Mouse (Mus musculus) myocyte (in vitro differentiated cells): ENCODE measurements at regions not wholly inside any gene's neighbourhood (a gene's known extent, or its start where the extent isn't known, plus 50 kb on each side); places are given as distances from the start of the nearest gene placed in this dataset.

Source experiments
- H3K27me3 ChIP-seq: one replicate; pipeline ENCODE4 v1.6.1; 2011; ENCODE audit not compliant: control insufficient read depth, insufficient read depth, insufficient read length
- H3K36me3 ChIP-seq: one replicate; pipeline ENCODE4 v1.6.1; 2011; ENCODE audit not compliant: control insufficient read depth, insufficient read depth
- H3K4me2 ChIP-seq: one replicate; pipeline ENCODE4 v1.6.1; 2011; ENCODE audit warnings: low read depth, control low read depth
- H3K4me3 ChIP-seq: one replicate; pipeline ENCODE4 v1.5.1; 2011; ENCODE audit warnings: mild to moderate bottlenecking, control low read depth, moderate library complexity
- H3K79me2 ChIP-seq: one replicate; pipeline ENCODE4 v1.6.1; 2011; ENCODE audit not compliant: control insufficient read depth, insufficient read depth
- H3ac ChIP-seq: one replicate; pipeline ENCODE4 v1.6.1; 2011; ENCODE audit not compliant: control insufficient read depth, insufficient read length
- CEBPB ChIP-seq: IDR thresholded peaks from 2 replicates; pipeline ENCODE4 v1.6.1; 2011; ENCODE audit warnings: mild to moderate bottlenecking, moderate library complexity; ENCODE audit not compliant: poor library complexity, insufficient read depth, severe bottlenecking
- E2F4 ChIP-seq: IDR thresholded peaks from one replicate; pipeline ENCODE4 v1.6.1; 2011; ENCODE audit warnings: mild to moderate bottlenecking, control low read depth, moderate library complexity; ENCODE audit not compliant: insufficient read depth
- MAX ChIP-seq: IDR thresholded peaks from one replicate; pipeline ENCODE4 v1.6.1; 2011; ENCODE audit warnings: low read depth, mild to moderate bottlenecking, control low read depth
- MYOD1 ChIP-seq, 3 experiments: IDR thresholded peaks; one replicate each; pipeline ENCODE4 v1.6.1; 2011; ENCODE audit warnings: control low read depth in 2 of 3, low read depth in 2 of 3, mild to moderate bottlenecking in 2 of 3, moderate library complexity in 1 of 3; ENCODE audit not compliant: insufficient read length in 2 of 3, control insufficient read depth in 1 of 3
- MYOG ChIP-seq, 3 experiments: IDR thresholded peaks; one replicate each; pipeline ENCODE4 v1.6.1; 2011; ENCODE audit warnings: control low read depth in 2 of 3, low read depth in 2 of 3, mild to moderate bottlenecking in 2 of 3; ENCODE audit not compliant: insufficient read length in 2 of 3, control insufficient read depth in 1 of 3, insufficient read depth in 1 of 3
- POLR2A ChIP-seq: IDR thresholded peaks from one replicate; pipeline ENCODE4 v1.6.1; 2011; ENCODE audit warnings: low read depth, mild to moderate bottlenecking, control low read depth, moderate library complexity; ENCODE audit not compliant: insufficient read length
- POLR2AphosphoS2 ChIP-seq: IDR thresholded peaks from one replicate; pipeline ENCODE4 v1.6.1; 2011; ENCODE audit warnings: low read depth, control low read depth; ENCODE audit not compliant: insufficient read length
- REST ChIP-seq: IDR thresholded peaks from one replicate; pipeline ENCODE4 v1.6.1; 2011; ENCODE audit warnings: mild to moderate bottlenecking, control low read depth, moderate library complexity; ENCODE audit not compliant: insufficient read depth, insufficient read length
- SRF ChIP-seq: IDR thresholded peaks from one replicate; pipeline ENCODE4 v1.6.1; 2011; ENCODE audit warnings: low read depth; ENCODE audit not compliant: control insufficient read depth, insufficient read length
- TCF12 ChIP-seq: IDR thresholded peaks from one replicate; pipeline ENCODE4 v1.6.1; 2011; ENCODE audit warnings: mild to moderate bottlenecking, control low read depth; ENCODE audit not compliant: poor library complexity, insufficient read depth, severe bottlenecking
- TCF3 ChIP-seq: IDR thresholded peaks from one replicate; pipeline ENCODE4 v1.6.1; 2011; ENCODE audit warnings: low read depth, control low read depth; ENCODE audit not compliant: insufficient read length
- USF1 ChIP-seq: IDR thresholded peaks from one replicate; pipeline ENCODE4 v1.6.1; 2011; ENCODE audit warnings: low read depth, mild to moderate bottlenecking, control low read depth, moderate library complexity

DNA sequence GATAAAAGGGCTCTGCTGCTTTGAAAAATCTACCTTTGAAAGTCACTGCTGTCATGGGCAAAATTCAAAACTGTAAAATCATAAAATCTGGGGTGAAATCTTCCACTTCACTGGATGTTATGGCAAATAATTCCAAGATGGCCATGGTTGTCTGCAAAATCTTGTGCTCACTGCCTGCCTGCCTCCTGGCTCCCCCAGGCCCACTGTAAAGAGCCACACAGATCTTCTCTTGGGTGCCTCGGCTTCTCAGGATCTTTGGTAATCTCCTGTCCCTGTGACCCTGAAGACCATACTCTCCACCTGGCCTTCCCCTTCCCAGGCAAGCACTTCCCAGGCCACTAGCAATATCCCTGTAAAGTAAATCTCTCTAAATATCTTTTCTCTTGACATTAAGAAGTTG lies 505.1 kb upstream of the Kdm8 start:
- H3K4me3 ChIP-seq: no peak overlapping the region
- no peaks in the 10 kb centered on the region for H3K27me3 ChIP-seq
- no peaks in the 10 kb centered on the region for H3K36me3 ChIP-seq
- TF ChIP-seq MYOG (IDR thresholded peaks at IDR 0.05; ENCODE audit: control insufficient read depth in 1 of 3, insufficient read depth in 1 of 3, insufficient read length in 2 of 3, low read depth in 2 of 3) (no peak), E2F4 (no peak), POLR2AphosphoS2 (no peak), CEBPB (no peak), POLR2A (no peak), MAX (no peak), MYOD1 (IDR thresholded peaks at IDR 0.05; ENCODE audit: control insufficient read depth in 1 of 3, insufficient read length in 2 of 3, low read depth in 2 of 3) (no peak), SRF (no peak), USF1 (no peak), TCF12 (no peak), TCF3 (no peak), REST (no peak)
- no peak overlapping the region for H3ac ChIP-seq
- no peaks in the 10 kb centered on the region for H3K79me2 ChIP-seq
- H3K4me2 ChIP-seq: no peak overlapping the region

DNA sequence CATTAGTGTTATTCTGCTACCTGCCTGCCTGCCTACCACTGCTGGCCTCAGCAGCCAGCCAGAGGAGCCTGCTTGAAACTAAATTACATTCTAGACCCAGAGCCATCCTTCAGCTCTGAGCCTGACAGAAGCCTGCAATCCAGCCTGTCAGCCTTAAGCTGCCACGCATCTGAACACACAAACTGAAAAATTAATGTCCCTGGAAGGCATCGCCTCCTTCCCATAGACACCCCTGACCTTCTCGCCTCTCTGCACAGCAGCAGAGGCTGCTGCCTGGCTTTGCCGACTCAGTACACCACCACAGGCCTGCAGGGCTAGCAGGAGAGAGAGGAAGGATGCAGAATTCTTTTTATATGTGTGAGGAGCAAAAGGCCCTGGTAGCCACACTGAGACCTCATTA lies 502.9 kb upstream of the Kdm8 start:
- H3K27me3 ChIP-seq: no peaks in the 10 kb centered on the region
- H3ac ChIP-seq: no peak overlapping the region
- H3K4me3 ChIP-seq: no peak overlapping the region
- H3K79me2 ChIP-seq: no peaks in the 10 kb centered on the region
- TF ChIP-seq E2F4: no peak
- H3K4me2 ChIP-seq: no peak overlapping the region
- H3K36me3 ChIP-seq: no peaks in the 10 kb centered on the region

DNA sequence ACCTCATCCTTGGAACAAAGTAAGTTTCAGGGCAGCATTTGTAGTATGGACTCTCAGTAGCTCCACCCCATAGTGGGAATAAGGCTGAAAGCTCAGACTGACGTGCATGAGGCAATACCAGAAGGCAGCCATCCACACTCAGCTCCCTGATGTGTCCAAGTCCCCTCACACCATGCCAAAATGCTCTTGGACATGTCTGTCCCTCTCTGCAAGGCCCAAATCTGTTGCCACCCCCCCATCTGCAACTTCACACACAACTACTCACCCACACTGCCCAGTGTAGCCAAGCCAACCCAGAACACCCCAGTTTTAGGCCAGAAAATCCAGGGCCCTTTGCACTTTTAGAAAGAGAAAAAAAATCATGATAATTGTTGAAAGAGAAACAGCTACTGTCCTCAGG lies 498.1 kb upstream of the Kdm8 start:
- Histone ChIP-seq H3K36me3 (no peaks in the 10 kb centered on the region), H3K4me2 (no peak overlapping the region), H3K79me2 (no peaks in the 10 kb centered on the region), H3ac (no peak overlapping the region), H3K4me3 (no peak overlapping the region), H3K27me3 (no peaks in the 10 kb centered on the region)
- TF ChIP-seq E2F4: no peak
- no peak for TF ChIP-seq MYOD1 (IDR thresholded peaks at IDR 0.05; ENCODE audit: control insufficient read depth in 1 of 3, insufficient read length in 2 of 3, low read depth in 2 of 3)
- no peak for TF ChIP-seq CEBPB
- no peak for TF ChIP-seq USF1
- TF ChIP-seq REST: no peak
- TF ChIP-seq SRF: no peak
- no peak for TF ChIP-seq TCF3
- TF ChIP-seq POLR2A: no peak
- no peak for TF ChIP-seq MAX
- no peak for TF ChIP-seq TCF12
- no peak for TF ChIP-seq POLR2AphosphoS2
- no peak for TF ChIP-seq MYOG (IDR thresholded peaks at IDR 0.05; ENCODE audit: control insufficient read depth in 1 of 3, insufficient read depth in 1 of 3, insufficient read length in 2 of 3, low read depth in 2 of 3)

DNA sequence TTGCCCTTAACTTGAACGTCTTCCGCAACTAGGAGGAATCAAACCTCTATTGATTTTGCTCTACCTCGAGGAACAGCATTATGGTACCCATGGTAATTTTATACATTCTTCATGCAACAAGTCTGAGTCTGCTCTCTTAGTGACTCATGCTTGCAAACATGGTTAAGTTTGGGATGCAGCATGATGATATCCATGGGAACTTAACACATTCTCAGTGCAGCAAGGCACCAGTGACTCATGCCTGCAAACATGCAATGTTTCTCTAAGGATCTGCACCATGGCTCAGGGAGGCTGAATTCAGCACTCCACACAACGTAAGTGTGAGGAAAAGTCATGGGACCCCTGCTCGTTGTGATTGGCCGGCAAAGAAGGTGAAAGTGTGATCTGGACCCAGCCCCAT lies 487.1 kb upstream of the Kdm8 start:
- Histone ChIP-seq H3K36me3 (no peaks in the 10 kb centered on the region), H3K4me2 (no peak overlapping the region), H3ac (no peak overlapping the region), H3K27me3 (no peaks in the 10 kb centered on the region), H3K4me3 (no peak overlapping the region), H3K79me2 (no peaks in the 10 kb centered on the region)
- no peak for TF ChIP-seq REST
- no peak for TF ChIP-seq E2F4
- no peak for TF ChIP-seq POLR2AphosphoS2
- no peak for TF ChIP-seq TCF12
- TF ChIP-seq SRF: no peak
- TF ChIP-seq MYOD1 (IDR thresholded peaks at IDR 0.05; ENCODE audit: control insufficient read depth in 1 of 3, insufficient read length in 2 of 3, low read depth in 2 of 3): no peak

DNA sequence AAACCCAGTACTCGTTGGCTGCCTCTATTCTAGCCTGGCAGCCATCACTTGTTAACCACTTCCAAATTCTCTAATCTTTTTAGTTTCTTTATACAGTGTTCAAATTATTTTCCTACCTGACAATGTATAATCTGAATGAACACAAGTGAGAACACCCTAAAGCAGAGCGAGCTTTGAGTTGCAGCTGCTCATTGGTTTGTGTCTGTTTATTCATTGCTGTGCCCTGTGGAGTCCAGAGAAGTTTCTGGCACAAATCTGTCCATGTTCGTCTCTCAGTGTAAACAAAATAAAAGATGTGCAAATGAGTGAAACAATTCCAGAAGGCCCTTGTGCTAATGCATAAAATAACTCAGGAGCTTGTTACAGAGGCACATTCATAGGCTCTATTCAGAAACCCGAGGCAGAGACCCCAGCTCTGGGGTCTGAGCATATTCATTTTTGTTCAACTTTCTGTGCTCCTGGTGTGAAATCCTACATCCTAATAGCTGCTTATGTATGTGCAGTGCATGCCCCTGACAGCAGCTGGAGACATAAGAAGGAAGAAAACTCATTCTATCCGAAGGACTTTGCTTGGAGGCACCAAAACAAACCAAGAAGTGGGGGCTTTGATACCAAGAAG lies 469.5 kb upstream of the Kdm8 start:
- Histone ChIP-seq H3ac (no peak overlapping the region), H3K27me3 (no peaks in the 10 kb centered on the region), H3K79me2 (no peaks in the 10 kb centered on the region), H3K4me3 (no peak overlapping the region), H3K4me2 (no peak overlapping the region), H3K36me3 (no peaks in the 10 kb centered on the region)
- TF ChIP-seq MYOG (IDR thresholded peaks at IDR 0.05; ENCODE audit: control insufficient read depth in 1 of 3, insufficient read depth in 1 of 3, insufficient read length in 2 of 3, low read depth in 2 of 3): no peak
- no peak for TF ChIP-seq E2F4
- TF ChIP-seq MYOD1 (IDR thresholded peaks at IDR 0.05; ENCODE audit: control insufficient read depth in 1 of 3, insufficient read length in 2 of 3, low read depth in 2 of 3): no peak
- TF ChIP-seq SRF: no peak
- no peak for TF ChIP-seq TCF3
- no peak for TF ChIP-seq POLR2AphosphoS2
- TF ChIP-seq USF1: no peak
- TF ChIP-seq CEBPB: no peak
- no peak for TF ChIP-seq REST
- TF ChIP-seq POLR2A: no peak
- TF ChIP-seq MAX: no peak
- TF ChIP-seq TCF12: no peak
